Mouse (Mus musculus): ENCODE results near the gene Atp8a1.
A peak's percentile ranks its signal among the peaks of the same experiment; 100 is the strongest.

Atp8a1 gene

GRCm38 (mm10) chr5:67633831-67634268, 213.4 kb downstream of the Atp8a1 start:
- no peak for DNase-seq (ENCODE audit: low read depth, low spot score)

DNA sequence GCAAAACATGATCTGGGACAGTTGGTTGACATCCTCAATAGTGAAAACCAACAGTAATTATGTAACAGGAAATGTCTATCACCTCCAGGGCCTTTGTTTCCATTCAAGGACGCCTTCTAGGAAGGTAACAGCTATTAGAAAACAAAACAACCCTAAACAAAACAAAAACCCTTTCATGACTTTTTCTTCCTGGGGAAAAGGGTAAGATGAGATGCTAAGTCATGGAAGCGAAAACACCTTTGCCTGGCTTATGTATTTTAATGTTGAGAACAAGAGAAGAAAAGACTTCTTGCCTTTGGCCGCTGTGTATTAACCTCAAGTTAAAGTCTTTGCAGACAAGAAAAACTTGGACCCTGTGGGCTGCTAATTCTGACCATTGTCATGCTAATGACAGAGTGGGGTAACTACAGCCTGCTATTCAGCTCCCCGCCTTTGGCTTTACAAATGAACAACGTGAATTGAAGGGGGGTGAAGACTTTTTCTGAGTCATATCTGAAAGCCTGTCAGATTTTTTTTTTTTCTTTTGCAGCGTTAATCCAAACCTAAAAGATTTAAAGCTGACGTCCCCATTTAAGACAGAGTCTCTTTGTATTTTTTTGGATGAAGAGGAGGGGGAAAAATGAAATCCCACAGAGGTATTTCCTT, 214.0 kb downstream of the Atp8a1 start:
- DNase-seq (ENCODE audit: low read depth, low spot score) = no peak

DNA sequence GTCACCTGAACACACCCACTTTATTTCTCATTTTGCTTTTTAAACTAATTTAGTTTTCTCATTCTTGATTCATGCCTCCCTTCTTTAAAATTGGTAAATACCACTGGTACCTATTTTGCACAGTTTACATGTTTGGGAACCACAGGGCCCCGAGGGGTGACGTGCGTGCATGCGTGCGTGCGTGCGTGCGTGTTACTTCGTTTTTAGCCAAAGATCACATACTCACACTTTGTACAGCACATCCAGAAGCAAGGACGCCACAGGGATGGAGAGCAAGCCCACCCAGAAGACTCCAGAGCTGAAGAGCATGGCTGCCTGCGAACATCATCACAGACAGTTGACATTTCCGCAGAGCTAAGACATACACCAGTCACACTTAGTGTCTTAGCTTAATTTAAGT, 216.0 kb downstream of the Atp8a1 start:
- no peak for DNase-seq (ENCODE audit: low read depth, low spot score)

DNA sequence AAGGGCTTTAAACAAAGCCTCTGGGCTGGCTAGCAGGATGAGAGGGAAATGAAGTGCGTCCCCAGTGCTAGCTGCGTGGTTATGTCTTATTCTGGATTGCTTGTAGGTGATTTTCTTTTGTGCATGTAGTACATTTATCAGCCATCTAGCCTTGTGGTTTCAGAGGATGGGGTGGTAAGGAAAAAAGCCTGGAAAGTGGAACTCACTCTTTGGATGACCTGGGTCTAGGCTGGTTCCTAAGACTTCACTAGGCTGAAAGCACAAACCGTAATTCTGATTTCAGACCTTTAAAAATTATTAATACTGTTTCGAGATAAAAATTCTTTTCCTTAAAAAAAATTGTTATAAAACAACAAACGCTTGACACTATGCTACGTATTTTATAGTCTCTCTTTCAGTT, 217.4 kb downstream of the Atp8a1 start:
- DNase-seq (ENCODE audit: low read depth, low spot score) = no peak

GRCm38 (mm10) chr5:67629440-67629839, 217.8 kb downstream of the Atp8a1 start:
- DNase-seq (ENCODE audit: low read depth, low spot score) = no peak

DNA sequence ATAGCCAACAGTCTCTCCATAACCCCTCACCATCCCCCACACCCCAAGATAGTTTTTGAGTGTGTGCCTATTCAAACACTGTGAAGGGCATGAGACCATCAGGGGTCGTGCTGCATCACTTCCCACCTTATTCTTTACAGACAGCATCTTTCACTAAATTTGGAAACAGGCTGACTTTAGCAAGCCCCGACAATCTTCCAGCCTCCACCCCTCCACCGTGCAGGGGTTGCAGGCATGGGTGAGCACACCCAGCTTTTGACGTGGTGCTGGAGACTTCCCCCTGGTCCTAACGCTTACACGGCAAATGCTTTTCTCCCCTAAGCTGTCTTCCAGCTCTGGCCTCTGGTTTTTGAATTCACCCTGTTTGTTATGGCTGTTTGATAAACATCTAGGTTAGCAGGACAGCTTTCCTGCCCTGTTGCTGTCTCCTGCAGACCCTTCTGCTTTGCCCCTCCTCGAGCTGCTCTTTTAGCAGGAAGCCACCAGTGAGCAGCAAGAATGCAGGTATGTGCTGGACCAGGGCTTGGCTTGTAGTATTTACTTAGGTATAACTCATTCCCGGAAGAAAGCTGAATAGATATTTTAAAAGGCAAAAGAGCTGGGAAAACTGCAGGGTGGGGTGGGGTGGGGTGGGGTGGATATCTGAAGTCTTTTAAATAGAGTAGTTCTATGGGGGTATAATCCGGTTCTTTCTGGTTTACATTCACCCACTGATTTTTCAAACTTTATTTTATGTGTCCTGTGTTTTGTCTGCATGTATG, 218.9 kb downstream of the Atp8a1 start:
- no peak for DNase-seq (ENCODE audit: low read depth, low spot score)

DNA sequence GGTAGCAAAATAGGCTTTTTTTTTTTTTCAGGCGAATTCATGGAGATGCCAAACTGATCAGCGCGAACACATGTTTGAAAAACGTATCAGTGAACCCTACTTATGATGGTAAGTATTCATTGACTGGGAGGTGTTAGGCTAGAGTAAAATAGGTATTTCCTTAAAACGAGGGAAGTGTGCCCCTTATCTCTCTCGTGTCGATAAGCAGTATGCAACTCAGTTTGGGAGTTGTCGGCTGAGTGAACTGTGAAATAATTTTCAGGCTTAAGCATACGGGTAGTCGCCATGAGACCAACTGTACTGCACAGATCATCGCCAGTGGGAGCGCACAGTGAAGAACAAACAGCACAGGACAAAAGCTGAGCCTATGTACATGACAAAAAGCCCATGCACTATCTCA, 226.0 kb downstream of the Atp8a1 start:
- no peak for DNase-seq (ENCODE audit: low read depth, low spot score)

DNA sequence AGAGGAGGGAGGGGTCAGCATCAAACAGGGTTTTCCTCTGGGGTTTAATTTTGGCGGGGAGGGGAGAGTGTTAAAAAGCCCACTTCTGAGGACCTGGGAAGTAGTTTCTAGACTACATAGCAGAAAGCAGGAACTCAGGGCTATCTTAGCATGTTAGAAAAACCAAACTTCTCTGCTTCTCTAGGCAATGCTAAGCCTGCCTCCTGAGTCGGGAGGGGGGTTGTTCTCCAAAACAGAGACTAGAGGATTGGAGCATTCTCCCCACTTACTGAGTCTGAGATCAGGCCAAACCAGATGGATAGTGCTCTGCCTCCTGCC, 237.8 kb downstream of the Atp8a1 start:
- DNase-seq (ENCODE audit: low read depth, low spot score) = no peak

DNA sequence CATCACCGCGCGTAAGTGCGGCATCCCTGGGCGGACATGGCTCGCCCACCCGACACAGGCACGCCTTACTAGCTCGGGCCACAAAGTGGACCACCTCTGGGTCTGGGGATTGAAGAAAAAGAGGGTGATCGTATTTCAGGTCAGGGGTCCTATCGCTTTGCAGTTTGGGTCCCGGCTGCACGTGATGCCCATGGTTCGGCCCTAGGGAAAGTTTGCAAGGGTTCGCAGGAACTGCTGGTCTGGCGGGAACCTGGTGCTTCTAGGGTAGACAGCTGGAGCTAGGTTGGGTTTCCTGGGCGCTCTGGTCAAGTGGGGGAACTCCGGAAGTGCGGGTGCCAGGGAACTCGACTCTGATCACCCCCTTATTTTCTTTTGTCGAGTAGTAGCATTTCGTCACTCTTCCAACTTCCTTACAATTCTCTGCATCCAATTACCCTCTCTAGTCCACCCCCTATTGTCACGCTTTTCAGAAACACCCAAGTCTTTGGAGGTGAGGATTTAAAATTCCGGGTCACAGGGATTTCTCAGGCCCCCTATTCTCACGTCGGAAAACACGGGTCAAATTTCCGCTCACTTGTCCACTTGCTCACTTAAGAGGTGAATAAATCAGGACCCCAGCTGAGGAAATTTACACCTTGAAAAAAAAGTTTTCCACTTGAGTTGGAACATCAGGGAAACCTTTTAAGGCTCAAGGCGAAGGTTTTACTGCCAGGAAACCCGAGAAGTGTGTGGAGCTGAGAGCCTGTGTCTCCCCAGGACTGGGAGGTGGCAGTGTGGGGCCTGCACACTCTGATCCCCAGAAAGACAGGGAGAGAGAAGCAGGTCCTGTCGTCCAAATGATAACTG, 238.3 kb downstream of the Atp8a1 start:
- no peak for DNase-seq (ENCODE audit: low read depth, low spot score)

- no peak for DNase-seq (ENCODE audit: low read depth, low spot score)
Observed at GRCm38 (mm10) chr5:67607804-67608673, 239.2 kb downstream of the Atp8a1 start, which contains the start of gene Shisa3. Gene Shisa3, plus strand, starts transcription at chr5:67607882.

GRCm38 (mm10) chr5:67606916-67607803, 240.1 kb downstream of the Atp8a1 start:
- peak; percentile 18 for DNase-seq (ENCODE audit: low read depth, low spot score)

DNA sequence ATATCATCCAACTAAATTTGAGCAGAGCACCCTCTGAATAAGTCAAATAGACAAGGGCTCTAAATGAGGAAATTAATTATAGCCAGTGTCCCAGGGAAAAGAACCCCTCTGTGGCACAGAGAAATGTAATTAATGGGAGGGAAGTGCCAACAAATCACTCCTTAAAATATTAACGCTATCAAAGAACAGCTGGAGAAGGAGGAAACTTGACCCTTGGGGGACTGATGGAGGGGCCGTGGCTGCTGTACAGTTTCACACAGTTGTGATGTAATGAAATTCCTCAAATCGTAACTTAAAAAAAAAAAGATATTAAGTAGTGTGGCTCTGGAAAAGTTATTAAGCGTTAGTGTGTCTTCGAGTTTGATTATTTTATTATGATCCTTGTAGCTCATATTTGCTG, 241.3 kb downstream of the Atp8a1 start:
- DNase-seq (ENCODE audit: low read depth, low spot score) = no peak

DNA sequence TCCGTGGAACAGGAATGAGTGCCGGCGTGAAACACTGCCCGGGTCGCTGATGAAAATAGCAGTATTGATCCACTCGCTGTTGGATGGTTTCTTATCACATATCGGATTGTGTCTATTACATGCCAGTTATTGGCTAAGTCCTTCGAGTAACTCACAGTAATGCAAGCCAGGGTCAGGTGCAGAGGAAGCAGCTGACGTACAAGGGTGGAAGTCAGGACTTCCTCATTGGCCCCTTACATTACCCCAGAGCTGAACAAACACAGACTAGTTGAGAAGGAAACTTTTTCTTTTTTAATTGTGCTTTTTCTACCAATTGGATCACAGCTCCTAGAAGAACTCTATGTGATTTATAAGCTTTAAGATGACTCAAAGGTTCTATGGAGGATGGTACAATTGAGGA, 247.3 kb downstream of the Atp8a1 start:
- no peak for DNase-seq (ENCODE audit: low read depth, low spot score)

DNA sequence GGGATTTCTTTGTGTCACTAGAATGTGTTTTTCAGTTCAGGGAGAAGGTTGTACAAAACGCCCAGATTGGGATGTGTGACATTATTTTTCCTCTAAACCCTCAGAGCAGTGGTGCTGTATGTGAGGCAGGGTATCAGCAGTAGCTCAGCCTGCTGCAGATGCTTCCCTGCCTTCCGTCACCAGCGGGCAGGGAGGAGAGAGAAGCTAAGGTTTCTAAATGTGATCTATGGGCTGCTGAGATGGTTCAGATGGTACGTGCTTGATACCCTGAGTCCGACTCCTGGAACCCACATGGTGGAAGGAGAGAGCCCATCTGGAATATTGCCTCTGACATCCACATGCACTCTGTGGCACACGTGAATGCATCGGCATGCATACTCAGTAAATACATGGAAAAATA, 251.6 kb downstream of the Atp8a1 start:
- no peak for DNase-seq (ENCODE audit: low read depth, low spot score)

DNA sequence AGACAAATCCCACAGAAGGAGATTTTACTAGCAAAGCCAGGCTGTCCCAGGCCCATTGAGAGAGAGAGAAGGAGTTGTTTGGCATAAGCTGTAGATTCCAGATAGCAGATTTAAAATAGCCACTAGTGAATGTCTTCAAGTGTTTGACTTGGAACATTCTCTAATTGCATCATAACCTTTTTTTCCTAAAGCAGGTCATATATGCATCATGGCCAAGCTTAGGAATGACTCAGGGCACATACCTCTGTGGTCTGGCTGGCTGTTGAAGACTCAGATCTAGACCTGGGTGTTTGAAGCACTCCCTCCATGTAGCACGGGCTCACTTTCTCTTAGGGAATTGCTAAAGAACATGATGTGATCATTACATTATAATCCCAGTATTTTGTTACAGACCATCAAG, 252.2 kb downstream of the Atp8a1 start:
- DNase-seq (ENCODE audit: low read depth, low spot score) = no peak

- DNase-seq (ENCODE audit: low read depth, low spot score) = no peak
Observed at GRCm38 (mm10) chr5:67579725-67580633, 267.3 kb downstream of the Atp8a1 start.

- no peak for DNase-seq (ENCODE audit: low read depth, low spot score)
Observed at GRCm38 (mm10) chr5:67575705-67576104, 271.5 kb downstream of the Atp8a1 start.

DNA sequence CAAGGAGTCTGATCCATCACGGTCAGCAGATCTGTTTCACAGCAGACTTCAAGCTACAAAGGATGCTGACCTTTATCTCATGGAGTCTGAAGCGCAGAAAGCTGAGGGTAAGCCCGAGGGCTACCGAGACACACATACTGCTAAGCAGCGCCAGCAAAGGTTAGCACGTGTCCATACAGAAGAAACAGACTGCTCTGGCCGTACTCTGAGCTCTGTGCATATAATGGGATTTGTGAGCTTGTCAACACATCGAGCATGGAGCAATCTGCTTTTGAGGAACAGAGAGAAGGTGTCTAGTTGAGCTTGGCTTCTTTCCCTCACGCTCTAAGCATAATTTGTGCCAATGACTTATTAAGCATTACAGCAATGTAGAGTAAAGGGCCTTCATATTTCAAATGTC, 273.2 kb downstream of the Atp8a1 start:
- no peak for DNase-seq (ENCODE audit: low read depth, low spot score)

DNA sequence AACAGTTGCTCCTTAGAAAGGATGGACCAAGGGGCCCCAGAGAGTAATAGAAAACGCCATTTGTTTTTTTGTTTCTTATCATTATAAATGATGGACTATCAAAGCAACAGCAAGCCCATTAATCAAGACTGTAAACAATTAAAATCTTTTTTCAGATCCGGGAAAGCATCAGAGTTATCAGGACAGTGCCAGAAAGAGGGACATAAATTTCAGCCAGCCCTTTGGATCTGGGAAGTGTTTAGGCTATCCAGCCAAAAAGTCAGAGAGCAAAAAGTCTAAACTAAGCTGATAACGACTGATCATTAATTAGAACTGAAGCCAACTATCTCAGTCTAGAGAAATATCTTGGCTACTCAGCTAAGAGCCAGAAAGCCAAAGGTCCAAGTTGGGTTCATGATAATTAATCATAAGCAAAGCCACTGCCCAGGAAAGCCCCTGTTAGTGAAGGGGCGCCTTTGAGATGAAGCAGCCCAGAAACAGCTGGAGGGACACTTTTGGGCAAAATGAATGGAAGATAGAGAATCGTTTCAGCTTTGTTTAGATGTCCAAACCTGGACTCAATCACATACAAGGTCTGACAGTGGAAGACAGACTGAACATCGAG, 274.6 kb downstream of the Atp8a1 start:
- no peak for DNase-seq (ENCODE audit: low read depth, low spot score)

All from retina, adult 2 months (tissue).